Mouse (Mus musculus): Measurements from ENCODE around the gene Aanat. TPM values are rescaled to one million over a fixed set of nuclear protein-coding genes. Genes with fewer than 3 reads are reported as not detected.

The Aanat gene
- total and polyA plus RNA-seq, 3 experiments: not detected

DNA sequence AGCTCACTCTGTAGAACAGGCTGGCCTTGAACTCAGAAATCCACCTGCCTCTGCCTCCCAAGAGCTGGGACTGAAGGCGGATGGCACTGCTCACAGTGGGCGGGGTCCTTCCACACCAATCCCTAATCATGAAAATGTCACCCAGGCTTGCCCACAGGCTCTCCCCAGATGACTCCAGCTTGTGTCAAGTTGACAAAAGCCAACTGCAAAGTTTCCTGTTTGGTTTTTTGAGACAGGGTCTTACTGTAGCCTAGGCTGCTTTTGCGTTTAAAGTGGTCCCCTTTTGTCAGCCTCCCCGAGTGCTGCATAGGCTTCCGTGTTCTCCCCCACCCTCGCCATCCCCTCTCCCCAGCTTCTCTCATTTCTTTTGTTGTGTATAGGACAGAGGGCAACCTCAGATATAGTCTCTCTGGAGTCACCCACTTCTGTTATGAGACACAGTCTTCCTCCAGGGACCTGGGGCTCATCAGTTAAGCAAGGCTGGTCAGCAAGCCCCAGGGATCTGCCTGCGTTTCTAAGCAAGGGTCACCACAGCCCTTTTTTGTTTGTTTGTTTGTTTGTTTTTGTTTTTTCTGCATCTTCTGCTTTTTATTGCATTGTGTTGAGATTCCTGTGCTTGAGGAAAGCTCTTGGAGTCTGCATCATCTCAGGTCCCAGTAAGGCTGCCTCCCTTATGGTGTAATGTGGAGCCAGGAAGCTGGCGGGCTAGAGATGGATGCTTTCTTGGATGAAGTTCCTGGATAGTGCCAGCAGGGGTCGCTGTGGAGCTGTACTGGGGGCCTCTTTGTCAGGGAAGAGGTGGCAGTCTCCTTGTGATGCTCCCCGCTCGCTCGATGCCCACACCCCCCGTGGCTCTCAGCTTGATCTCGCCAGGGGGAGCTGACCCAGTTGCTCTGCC, 56.7 kb downstream of the Aanat start (continued):
- TF ChIP-seq BHLHE40 (IDR thresholded peaks at IDR 0.05; ENCODE audit: borderline replicate concordance, low read depth, low read length) (0 out of 2 replicates have a peak, but pooled peaks have one; percentile 10), ZNF384 (IDR thresholded peaks at IDR 0.05; ENCODE audit: low read depth, low read length) (0 out of 2 replicates have a peak, but pooled peaks have one; percentile 30), MAFK (IDR thresholded peaks at IDR 0.05; ENCODE audit: borderline replicate concordance, low read depth, low read length) (no peak), ZC3H11A (IDR thresholded peaks at IDR 0.05; ENCODE audit: low read depth, low read length) (peak; percentile 98), GABPA (IDR thresholded peaks at IDR 0.05; ENCODE audit: low read depth, low read length) (no peak), TCF12 (IDR thresholded peaks at IDR 0.05; ENCODE audit: low read depth, low read length) (0 out of 2 replicates have a peak, but pooled peaks have one; percentile 22), MYB (IDR thresholded peaks at IDR 0.05; ENCODE audit: low read depth, low read length) (no peak), CTCF (IDR thresholded peaks at IDR 0.05 in 2 of 3, conservative IDR thresholded peaks at IDR 0.05 in 1 of 3; ENCODE audit: control insufficient read depth in 1 of 3, insufficient read depth in 1 of 3, low read depth in 2 of 3, low read length in 3 of 3, poor library complexity in 1 of 3, severe bottlenecking in 1 of 3) (peak; percentile 94 to 99 (median 99)), ETS1 (IDR thresholded peaks at IDR 0.05; ENCODE audit: low read depth, low read length) (no peak), MEF2A (IDR thresholded peaks at IDR 0.05; ENCODE audit: extremely low read depth, insufficient replicate concordance, low read depth, low read length, poor library complexity, severe bottlenecking) (no peak), POLR2AphosphoS5 (IDR thresholded peaks at IDR 0.05; ENCODE audit: borderline replicate concordance, low read depth, low read length) (no peak), ZKSCAN1 (IDR thresholded peaks at IDR 0.05; ENCODE audit: low read depth, low read length) (no peak), MXI1 (IDR thresholded peaks at IDR 0.05; ENCODE audit: low read depth, low read length) (0 out of 2 replicates have a peak, but pooled peaks have one; percentile 17)

DNA sequence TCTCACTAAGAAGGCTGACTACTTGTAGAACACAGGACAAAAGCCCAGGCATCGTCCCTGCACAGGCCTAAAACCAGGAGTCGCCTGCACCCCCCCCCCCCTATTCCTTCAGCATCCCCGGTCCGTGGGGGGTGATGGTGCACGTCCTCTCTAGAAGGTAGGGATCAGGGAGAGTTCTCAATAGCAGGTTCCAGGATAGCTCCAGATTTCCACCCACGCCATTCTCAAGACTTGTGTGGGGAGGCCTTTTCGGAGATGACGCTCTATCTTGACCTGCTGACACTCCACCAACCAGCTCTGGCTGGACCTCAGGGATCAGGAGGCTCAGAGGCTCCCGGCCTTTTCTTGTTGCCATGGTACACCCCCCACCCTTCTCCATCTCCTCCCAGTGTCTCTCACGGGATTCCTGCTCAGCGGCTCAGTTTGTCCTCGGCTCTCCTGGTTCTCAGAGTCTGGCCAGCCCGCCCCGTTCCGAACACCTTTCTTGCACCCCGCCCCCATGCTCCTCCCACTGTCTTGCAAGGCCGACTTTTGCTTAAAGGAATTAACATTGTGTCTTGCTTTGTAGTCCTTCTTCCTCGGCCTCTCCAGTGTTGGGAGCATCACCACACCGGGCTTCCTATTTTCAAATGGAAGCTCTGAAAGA, 57.5 kb downstream of the Aanat start:
- H3K4me1 ChIP-seq (ENCODE audit: control insufficient read depth in 1 of 2, insufficient read depth in 2 of 2, low read length in 2 of 2): peaks cover 0 to 9% of the 10 kb centered on the region in 2 experiments; a peak in 3 of 4 replicates
- H3K9ac ChIP-seq (ENCODE audit: control insufficient read depth, low read depth, low read length, poor library complexity, severe bottlenecking): no peak overlapping the region
- H3K27me3 ChIP-seq (ENCODE audit: control insufficient read depth in 1 of 2, insufficient read depth in 2 of 2, low read length in 2 of 2): no peaks in the 10 kb centered on the region
- H3K79me2 ChIP-seq (ENCODE audit: control insufficient read depth, insufficient read depth, low read length, poor library complexity): no peaks in the 10 kb centered on the region
- no peak for DNase-seq (ENCODE audit: low read depth, low spot score)
- no peaks in the 10 kb centered on the region for H3K9me3 ChIP-seq (replicated peaks; ENCODE audit: insufficient read depth, low read length)
- no peak overlapping the region for H3K4me3 ChIP-seq (ENCODE audit: control insufficient read depth in 1 of 2, insufficient read depth in 1 of 2, low read depth in 2 of 2, low read length in 2 of 2)
- TF ChIP-seq TAL1 (IDR thresholded peaks at IDR 0.05; ENCODE audit: low read length): no peak
- no peak for TF ChIP-seq MYB (IDR thresholded peaks at IDR 0.05; ENCODE audit: low read depth, low read length)
- no peak for TF ChIP-seq JUND (IDR thresholded peaks at IDR 0.05; ENCODE audit: low read depth, low read length)
- no peak for TF ChIP-seq GATA1 (IDR thresholded peaks at IDR 0.05; ENCODE audit: low read depth, low read length)
- no peak for TF ChIP-seq BHLHE40 (IDR thresholded peaks at IDR 0.05; ENCODE audit: borderline replicate concordance, low read depth, low read length)
- no peak for TF ChIP-seq MAZ (IDR thresholded peaks at IDR 0.05; ENCODE audit: low read depth, low read length)
- TF ChIP-seq POLR2AphosphoS5 (IDR thresholded peaks at IDR 0.05; ENCODE audit: borderline replicate concordance, low read depth, low read length): no peak
- no peak for TF ChIP-seq RAD21 (IDR thresholded peaks at IDR 0.05; ENCODE audit: low read depth, low read length)
- TF ChIP-seq CTCF (IDR thresholded peaks at IDR 0.05 in 2 of 3, conservative IDR thresholded peaks at IDR 0.05 in 1 of 3; ENCODE audit: control insufficient read depth in 1 of 3, insufficient read depth in 1 of 3, low read depth in 2 of 3, low read length in 3 of 3, poor library complexity in 1 of 3, severe bottlenecking in 1 of 3): no peak
- TF ChIP-seq MAX (IDR thresholded peaks at IDR 0.05; ENCODE audit: low read length): no peak
- no peak for TF ChIP-seq ETS1 (IDR thresholded peaks at IDR 0.05; ENCODE audit: low read depth, low read length)
- no peak overlapping the region for H3K27ac ChIP-seq (ENCODE audit: control insufficient read depth, low read depth, low read length)
- H3K36me3 ChIP-seq (ENCODE audit: control insufficient read depth in 1 of 2, insufficient read depth in 2 of 2, low read length in 2 of 2): peaks cover 0 to 12% of the 10 kb centered on the region in 2 experiments; a peak in 2 of 4 replicates
